Mouse (Mus musculus): ENCODE measurements around the gene Trim47. TPM values are rescaled to one million over a fixed set of nuclear protein-coding genes. Genes with fewer than 3 reads are reported as not detected.
A peak's percentile ranks its signal among the peaks of the same experiment; 100 is the strongest.

Trim47 gene
- 10.8 and 13.1 TPM in 2 replicates for polyA plus RNA-seq (2014; fragmentation: Nextera tagmentation; extraction: Ambion mirVana)

DNA sequence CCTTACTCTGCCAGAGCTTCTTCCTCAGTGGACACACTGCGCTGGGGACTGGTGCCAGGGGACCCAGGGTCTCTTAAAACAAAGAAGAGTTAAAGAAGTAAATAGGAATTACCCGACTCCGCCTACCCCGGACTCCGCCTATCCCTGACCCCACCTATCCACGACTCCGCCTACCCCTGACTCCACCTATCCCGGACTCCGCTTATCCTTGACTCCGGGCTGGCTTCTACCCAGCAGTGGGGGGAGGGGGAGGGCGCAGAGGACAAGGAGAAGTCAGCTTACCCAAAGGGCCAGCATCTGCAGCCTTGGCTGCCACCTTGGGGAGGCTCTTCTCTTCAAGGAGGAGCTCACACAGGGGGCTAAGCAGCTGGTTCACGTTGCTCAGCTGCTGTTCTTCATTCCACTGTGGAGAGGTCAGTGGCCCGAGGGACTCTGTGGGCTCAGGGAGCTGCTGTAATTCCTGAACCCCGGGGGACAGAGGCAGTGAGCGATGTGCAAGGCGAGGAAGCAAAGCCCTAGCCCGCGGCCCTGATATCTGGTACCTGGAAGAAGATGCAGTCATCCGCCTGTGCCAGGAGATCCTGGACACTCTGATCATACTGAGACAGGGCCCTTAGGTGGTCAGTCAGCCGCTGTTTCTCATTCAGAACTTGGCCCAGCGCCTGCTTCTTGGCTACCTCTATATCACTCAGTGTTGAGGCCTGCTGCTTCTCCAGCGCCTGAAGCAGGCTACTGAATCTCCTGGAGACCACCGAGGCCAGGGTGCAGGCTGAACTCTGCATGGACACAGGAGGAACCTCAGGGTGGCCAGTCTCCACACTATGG is at the start of gene Trim47:
Gene Trim47, minus strand, starts transcription at position 55 of the 825 bp plus-strand sequence.
- Histone ChIP-seq H3K4me3 (ENCODE audit: low read depth, low read length) (peak within 1 kb of the TSS; percentile 3), H3K36me3 (ENCODE audit: control insufficient read depth, insufficient read depth, low read length) (peaks cover 27% of the 10 kb centered on the region), H3K9me3 (ENCODE audit: control insufficient read depth, low read length) (no peaks in the 10 kb centered on the region), H3K9ac (ENCODE audit: low read length) (peak within 1 kb of the TSS; percentile 29; the same call in 1 of the 2 replicates), H3K4me1 (replicated peaks; ENCODE audit: control insufficient read depth, insufficient read depth, low read length) (peaks cover 18% of the 10 kb centered on the region), H3K27ac (ENCODE audit: low read depth) (peak within 1 kb of the TSS; percentile 36; the same call in 1 of the 2 replicates), H3K27me3 (replicated peaks; ENCODE audit: control insufficient read depth, insufficient read depth, low read length) (no peaks in the 10 kb centered on the region), H3K4me2 (ENCODE audit: low read length) (peak within 1 kb of the TSS; percentile 30)
- no peak; the same call in 1 of the 2 replicates for ATAC-seq (replicated peaks; ENCODE audit: low FRiP score, low TSS enrichment, low read depth)
- peak; percentile 84 for DNase-seq (ENCODE audit: low spot score)
- WGBS = 23% methylated on average over 23 of the region's 23 CpGs

DNA sequence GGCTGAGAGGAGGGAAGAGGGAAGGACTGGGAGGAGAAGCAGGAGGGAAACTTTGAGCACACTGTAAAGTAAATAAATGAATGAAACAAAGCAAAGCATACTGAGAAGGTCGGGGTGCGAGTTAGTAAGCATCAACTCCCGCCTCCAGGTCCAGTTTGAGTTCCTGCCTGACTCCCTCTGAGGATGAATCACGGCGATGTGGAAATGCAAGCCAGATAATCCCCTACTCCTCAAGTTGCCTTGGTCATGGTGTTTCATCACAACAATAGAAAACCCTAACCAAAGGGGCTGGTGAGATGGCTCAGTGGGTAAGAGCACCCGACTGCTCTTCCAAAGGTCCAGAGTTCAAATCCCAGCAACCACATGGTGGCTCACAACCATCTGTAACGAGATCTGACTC is 49.0 kb upstream of the Trim47 start:
- Histone ChIP-seq H3K4me3 (ENCODE audit: low read depth, low read length) (no peak overlapping the region), H3K9me3 (ENCODE audit: control insufficient read depth, low read length) (no peaks in the 10 kb centered on the region), H3K9ac (ENCODE audit: low read length) (no peak overlapping the region), H3K36me3 (ENCODE audit: control insufficient read depth, insufficient read depth, low read length) (peaks cover 82% of the 10 kb centered on the region), H3K27me3 (replicated peaks; ENCODE audit: control insufficient read depth, insufficient read depth, low read length) (no peaks in the 10 kb centered on the region), H3K4me1 (replicated peaks; ENCODE audit: control insufficient read depth, insufficient read depth, low read length) (no peaks in the 10 kb centered on the region), H3K4me2 (ENCODE audit: low read length) (no peak overlapping the region), H3K27ac (ENCODE audit: low read depth) (no peak overlapping the region)
- DNase-seq (ENCODE audit: low spot score) (no peak), ATAC-seq (replicated peaks; ENCODE audit: low FRiP score, low TSS enrichment, low read depth) (no peak)
- WGBS = 79% methylated on average over 7 of the region's 7 CpGs

DNA sequence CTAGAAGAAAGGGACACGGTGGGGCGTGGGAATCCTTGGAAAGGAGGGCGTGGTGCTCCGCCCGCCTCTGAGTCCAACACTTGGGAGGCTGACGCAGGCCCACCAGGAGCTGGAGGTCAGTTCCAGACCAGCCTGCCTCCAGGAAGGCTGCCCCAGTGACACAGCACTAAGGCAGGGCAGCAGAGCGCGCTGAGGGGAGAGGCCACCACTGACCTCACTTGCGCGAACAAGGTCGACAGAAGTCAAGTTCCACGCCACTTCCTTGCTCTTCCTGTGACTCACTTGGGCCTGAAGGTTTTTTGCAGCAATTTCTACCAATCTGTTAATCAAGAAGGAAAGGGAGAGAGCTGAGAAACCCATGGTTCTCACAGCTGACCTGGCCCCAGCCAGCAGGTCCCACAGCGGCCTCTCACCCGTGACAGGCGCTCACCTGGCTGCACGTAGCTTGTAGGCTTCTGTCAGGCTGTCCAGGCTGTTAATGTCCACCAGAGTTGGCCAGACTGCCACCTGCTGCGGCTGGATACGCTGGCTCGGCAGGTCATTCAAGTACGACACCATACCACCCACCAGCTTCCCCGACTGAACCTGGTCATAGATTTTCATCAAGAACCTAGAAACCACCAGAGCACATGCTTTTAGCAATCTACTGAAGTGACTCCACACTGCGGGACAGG is 47.9 kb upstream of the Trim47 start:
- Histone ChIP-seq H3K9me3 (ENCODE audit: control insufficient read depth, low read length) (no peaks in the 10 kb centered on the region), H3K27me3 (replicated peaks; ENCODE audit: control insufficient read depth, insufficient read depth, low read length) (no peaks in the 10 kb centered on the region), H3K9ac (ENCODE audit: low read length) (no peak overlapping the region), H3K27ac (ENCODE audit: low read depth) (no peak overlapping the region), H3K4me2 (ENCODE audit: low read length) (no peak overlapping the region), H3K4me3 (ENCODE audit: low read depth, low read length) (no peak overlapping the region), H3K36me3 (ENCODE audit: control insufficient read depth, insufficient read depth, low read length) (peaks cover 73% of the 10 kb centered on the region), H3K4me1 (replicated peaks; ENCODE audit: control insufficient read depth, insufficient read depth, low read length) (no peaks in the 10 kb centered on the region)
- DNase-seq (ENCODE audit: low spot score) = no peak
- ATAC-seq (replicated peaks; ENCODE audit: low FRiP score, low TSS enrichment, low read depth) = no peak
- WGBS = 90% methylated on average over 22 of the region's 22 CpGs

DNA sequence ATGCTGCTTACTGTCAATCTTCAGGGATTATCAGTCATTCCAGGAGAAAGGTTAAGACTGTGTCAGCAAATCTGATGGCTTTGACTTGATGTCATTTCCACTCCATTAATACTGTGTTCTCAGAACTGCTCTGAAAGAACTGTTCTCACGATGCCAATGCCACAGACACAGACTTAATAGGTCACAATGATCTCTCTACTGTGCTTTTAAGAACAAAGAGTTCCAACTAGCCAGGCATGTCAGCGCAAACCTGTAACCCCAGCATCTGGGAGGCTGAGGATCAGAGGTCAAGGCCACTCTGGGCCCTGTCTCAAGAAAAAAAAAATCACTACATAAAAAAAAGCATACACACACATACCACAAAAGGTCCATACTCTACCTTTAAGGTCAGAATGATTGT is 44.9 kb upstream of the Trim47 start:
- no peaks in the 10 kb centered on the region for H3K9me3 ChIP-seq (ENCODE audit: control insufficient read depth, low read length)
- no peak overlapping the region for H3K4me2 ChIP-seq (ENCODE audit: low read length)
- H3K4me3 ChIP-seq (ENCODE audit: low read depth, low read length) = no peak overlapping the region
- no peak for ATAC-seq (replicated peaks; ENCODE audit: low FRiP score, low TSS enrichment, low read depth)
- WGBS = 91% methylated on average over 2 of the region's 2 CpGs
- H3K4me1 ChIP-seq (replicated peaks; ENCODE audit: control insufficient read depth, insufficient read depth, low read length) = peaks cover under 1% of the 10 kb centered on the region; the same call in 1 of the 2 replicates
- no peaks in the 10 kb centered on the region for H3K27me3 ChIP-seq (replicated peaks; ENCODE audit: control insufficient read depth, insufficient read depth, low read length)
- DNase-seq (ENCODE audit: low spot score) = no peak
- H3K27ac ChIP-seq (ENCODE audit: low read depth) = no peak overlapping the region
- H3K9ac ChIP-seq (ENCODE audit: low read length) = no peak overlapping the region
- H3K36me3 ChIP-seq (ENCODE audit: control insufficient read depth, insufficient read depth, low read length) = peaks cover 49% of the 10 kb centered on the region

DNA sequence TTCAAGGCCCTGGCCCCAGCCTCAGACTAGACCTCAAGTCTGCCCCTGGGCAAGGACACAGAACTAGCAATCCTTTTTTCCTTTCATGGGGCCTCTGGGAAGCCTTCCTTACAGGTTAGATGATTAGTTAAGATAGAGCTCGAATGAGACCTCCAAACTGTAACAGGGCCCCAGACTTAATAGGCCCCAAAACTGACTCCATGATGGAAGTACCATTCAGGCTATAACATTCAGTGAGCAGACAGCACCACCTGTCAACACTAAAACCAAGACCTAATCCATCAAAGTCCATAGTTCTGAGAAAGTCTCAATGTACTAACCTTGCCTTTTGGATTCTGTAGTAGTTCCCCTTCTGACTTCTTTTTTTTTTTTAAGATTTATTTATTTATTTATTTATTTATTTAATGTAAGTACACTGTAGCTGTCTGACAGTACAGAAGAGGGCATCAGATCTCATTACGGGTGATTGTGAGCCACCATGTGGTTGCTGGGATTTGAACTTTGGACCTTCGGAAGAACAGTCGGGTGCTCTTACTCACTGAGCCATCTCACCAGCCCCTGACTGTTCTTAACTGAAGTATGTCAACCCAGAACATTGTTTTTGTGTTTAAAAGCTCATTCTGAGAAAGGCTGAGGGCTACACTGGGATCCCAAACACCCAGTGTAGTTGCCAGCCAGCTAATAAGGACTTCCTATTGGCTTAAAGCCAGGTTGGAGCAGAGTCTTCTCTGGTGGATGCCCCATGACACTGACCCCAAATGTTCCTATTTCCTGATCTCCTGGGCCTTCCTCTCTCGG is 43.2 kb upstream of the Trim47 start:
- peaks cover 40% of the 10 kb centered on the region for H3K36me3 ChIP-seq (ENCODE audit: control insufficient read depth, insufficient read depth, low read length)
- no peaks in the 10 kb centered on the region for H3K27me3 ChIP-seq (replicated peaks; ENCODE audit: control insufficient read depth, insufficient read depth, low read length)

DNA sequence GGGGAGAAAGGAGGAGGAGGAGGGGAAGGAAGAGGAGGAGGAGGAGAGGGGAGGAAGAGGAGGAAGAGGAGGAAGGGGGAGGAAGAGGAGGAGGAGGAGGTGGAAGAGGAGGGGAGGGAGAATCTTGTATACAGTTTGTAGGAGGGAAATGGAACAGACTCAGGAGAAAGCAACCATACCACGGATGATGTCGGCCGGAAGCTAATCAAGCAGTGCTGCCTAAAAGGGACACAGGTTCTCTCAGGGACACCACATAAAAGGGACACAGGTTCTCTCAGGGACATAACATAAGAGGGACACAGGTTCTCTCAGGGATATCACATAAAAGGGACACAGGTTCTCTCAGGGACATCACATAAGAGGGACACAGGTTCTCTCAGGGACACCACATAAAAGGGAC is 42.2 kb upstream of the Trim47 start:
- no peak overlapping the region for H3K9ac ChIP-seq (ENCODE audit: low read length)
- peaks cover 7% of the 10 kb centered on the region; the same call in 1 of the 2 replicates for H3K4me1 ChIP-seq (replicated peaks; ENCODE audit: control insufficient read depth, insufficient read depth, low read length)
- no peaks in the 10 kb centered on the region for H3K27me3 ChIP-seq (replicated peaks; ENCODE audit: control insufficient read depth, insufficient read depth, low read length)
- no peak overlapping the region for H3K4me2 ChIP-seq (ENCODE audit: low read length)
- ATAC-seq (replicated peaks; ENCODE audit: low FRiP score, low TSS enrichment, low read depth) (no peak), DNase-seq (ENCODE audit: low spot score) (no peak)
- H3K9me3 ChIP-seq (ENCODE audit: control insufficient read depth, low read length) = no peaks in the 10 kb centered on the region
- no peak overlapping the region for H3K27ac ChIP-seq (ENCODE audit: low read depth)
- H3K4me3 ChIP-seq (ENCODE audit: low read depth, low read length) = no peak overlapping the region
- WGBS = 86% methylated on average over 3 of the region's 3 CpGs
- peaks cover 34% of the 10 kb centered on the region for H3K36me3 ChIP-seq (ENCODE audit: control insufficient read depth, insufficient read depth, low read length)

More for the DNA sequence above, 43.2 kb upstream of the Trim47 start:
- ATAC-seq (replicated peaks; ENCODE audit: low FRiP score, low TSS enrichment, low read depth) (no peak), DNase-seq (ENCODE audit: low spot score) (no peak)
- H3K9ac ChIP-seq (ENCODE audit: low read length) = no peak overlapping the region
- H3K9me3 ChIP-seq (ENCODE audit: control insufficient read depth, low read length) = no peaks in the 10 kb centered on the region
- no peak overlapping the region for H3K4me2 ChIP-seq (ENCODE audit: low read length)
- peaks cover 7% of the 10 kb centered on the region; the same call in 1 of the 2 replicates for H3K4me1 ChIP-seq (replicated peaks; ENCODE audit: control insufficient read depth, insufficient read depth, low read length)
- WGBS = 81% methylated on average over 5 of the region's 5 CpGs
- no peak overlapping the region for H3K27ac ChIP-seq (ENCODE audit: low read depth)
- no peak overlapping the region for H3K4me3 ChIP-seq (ENCODE audit: low read depth, low read length)

DNA sequence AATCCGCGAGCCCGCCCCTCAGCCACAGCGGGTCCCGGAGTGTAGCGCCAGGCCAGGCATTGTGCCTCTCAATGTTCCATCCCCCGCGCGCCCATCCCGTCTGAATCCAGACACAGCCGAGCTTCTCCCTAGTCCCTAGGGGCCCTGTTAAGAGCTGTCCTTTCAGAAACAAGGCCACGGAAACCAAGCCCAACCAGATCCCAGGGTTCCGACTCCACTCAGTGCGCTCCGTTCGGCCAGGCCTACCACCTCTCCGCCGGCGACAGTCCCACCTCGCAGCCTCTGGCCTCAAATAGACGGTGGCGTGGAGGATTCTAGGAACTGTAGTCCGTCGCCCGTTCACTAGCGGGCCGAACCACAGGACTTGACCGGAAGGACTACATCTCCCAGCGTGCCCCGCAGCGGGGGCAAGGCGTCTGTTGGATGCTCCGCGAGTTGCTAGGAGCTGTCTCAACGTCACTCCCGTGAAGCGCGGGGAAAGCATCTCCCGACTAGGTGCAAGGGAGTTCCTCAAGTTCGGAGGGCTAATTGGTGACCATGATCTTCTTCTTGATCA is 41.0 kb upstream of the Trim47 start, which contains the start of gene Fbf1:
Gene Fbf1, minus strand, starts transcription at position 283 of the 556 bp plus-strand sequence.
- Histone ChIP-seq H3K4me2 (ENCODE audit: low read length) (peak within 1 kb of the TSS; percentile 68), H3K27ac (ENCODE audit: low read depth) (peak within 1 kb of the TSS; percentile 90), H3K36me3 (ENCODE audit: control insufficient read depth, insufficient read depth, low read length) (peaks cover 23% of the 10 kb centered on the region), H3K9ac (ENCODE audit: low read length) (peak within 1 kb of the TSS; percentile 64), H3K4me1 (replicated peaks; ENCODE audit: control insufficient read depth, insufficient read depth, low read length) (peaks cover 7% of the 10 kb centered on the region; the same call in 1 of the 2 replicates), H3K4me3 (ENCODE audit: low read depth, low read length) (peak within 1 kb of the TSS; percentile 57), H3K9me3 (ENCODE audit: control insufficient read depth, low read length) (no peaks in the 10 kb centered on the region), H3K27me3 (replicated peaks; ENCODE audit: control insufficient read depth, insufficient read depth, low read length) (no peaks in the 10 kb centered on the region)
- ATAC-seq (replicated peaks; ENCODE audit: low FRiP score, low TSS enrichment, low read depth) (peak; percentile 94), DNase-seq (ENCODE audit: low spot score) (peak; percentile 93)
- WGBS = under 1% methylated on average over 40 of the region's 40 CpGs

DNA sequence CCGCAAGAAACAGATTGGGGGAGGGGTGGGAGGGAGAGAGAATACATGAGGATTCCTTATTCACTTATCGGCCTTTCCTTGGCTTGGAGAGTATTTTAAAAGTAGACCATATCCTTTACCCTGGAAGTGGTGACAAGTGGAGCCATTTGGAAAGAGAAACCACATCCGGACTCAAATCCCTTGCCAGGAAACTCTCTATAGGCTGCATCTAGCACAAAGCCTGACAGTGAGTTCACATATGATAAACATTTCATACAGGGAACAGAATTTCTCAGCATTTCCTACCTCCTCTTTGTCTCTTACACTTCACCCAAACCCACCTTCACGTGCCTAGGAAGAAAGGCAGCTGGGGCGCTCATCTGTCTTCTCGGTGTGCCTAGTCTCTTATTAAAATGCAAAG is 40.2 kb upstream of the Trim47 start:
- WGBS = 7% methylated on average over 6 of the region's 6 CpGs
- H3K36me3 ChIP-seq (ENCODE audit: control insufficient read depth, insufficient read depth, low read length) = peaks cover 16% of the 10 kb centered on the region
- ATAC-seq (replicated peaks; ENCODE audit: low FRiP score, low TSS enrichment, low read depth) (no peak), DNase-seq (ENCODE audit: low spot score) (peak; percentile 57)
- no peaks in the 10 kb centered on the region for H3K9me3 ChIP-seq (ENCODE audit: control insufficient read depth, low read length)
- no peaks in the 10 kb centered on the region for H3K27me3 ChIP-seq (replicated peaks; ENCODE audit: control insufficient read depth, insufficient read depth, low read length)
- H3K4me1 ChIP-seq (replicated peaks; ENCODE audit: control insufficient read depth, insufficient read depth, low read length) = peaks cover 7% of the 10 kb centered on the region; the same call in 1 of the 2 replicates
- peak overlapping the region; percentile 68 for H3K4me2 ChIP-seq (ENCODE audit: low read length)
- peak overlapping the region; percentile 90 for H3K27ac ChIP-seq (ENCODE audit: low read depth)
- peak overlapping the region; percentile 57 for H3K4me3 ChIP-seq (ENCODE audit: low read depth, low read length)
- peak overlapping the region; percentile 64 for H3K9ac ChIP-seq (ENCODE audit: low read length)
